Mouse (Mus musculus) lung, adult 2 months (tissue): ENCODE results near the gene Slco3a1.

Experiments used
- CTCF ChIP-seq: fragments of 200-500 bp; IDR thresholded peaks from 2 replicates; pipeline ENCODE4 v1.5.1; 2011; ENCODE audit warnings: mild to moderate bottlenecking, low read length, control low read depth; ENCODE audit not compliant: insufficient read depth
- POLR2A ChIP-seq: fragments of 200-500 bp; IDR thresholded peaks from 2 replicates; pipeline ENCODE4 v1.6.1; 2011; ENCODE audit warnings: low read depth, mild to moderate bottlenecking, control low read depth, low read length, borderline replicate concordance; ENCODE audit errors: extremely low read depth

DNA sequence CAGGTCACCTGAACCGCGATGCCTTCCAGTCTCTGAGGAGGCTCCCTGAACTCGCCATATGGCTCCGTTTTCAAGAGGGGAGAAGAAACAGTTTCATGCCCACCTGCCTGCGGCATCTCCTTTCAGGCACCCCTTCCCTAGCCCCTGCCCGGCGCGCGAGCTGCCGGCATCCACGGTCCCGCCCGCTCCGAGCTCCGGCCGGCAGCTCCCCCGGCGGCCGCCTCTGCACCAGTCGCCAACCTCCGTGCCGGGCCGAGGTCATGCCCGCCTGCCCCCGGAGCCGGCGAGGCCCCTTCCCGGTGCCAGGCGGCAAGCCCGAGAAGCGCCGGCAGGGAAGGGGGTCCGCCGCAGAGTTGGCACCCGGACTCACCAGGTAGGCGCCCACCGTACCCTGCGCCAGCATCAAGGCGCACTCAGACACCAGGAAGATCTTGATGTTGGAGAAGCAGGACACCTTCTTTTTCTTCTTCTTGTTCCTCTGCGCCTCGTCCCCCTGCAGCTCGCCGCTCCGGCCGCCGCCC is 479 bp downstream of the Slco3a1 start:
- TF ChIP-seq CTCF (no peak), POLR2A (no peak)
